Mouse (Mus musculus) C3H10T1/2 (cell line): ENCODE results near the gene Mep1a. TPM values are rescaled to one million over a fixed set of nuclear protein-coding genes. Genes with fewer than 3 reads are reported as not detected.

ENCODE experiments used
- polyA plus RNA-seq, 2 experiments: library from polyadenylated mRNA; unstranded; fragments of >200 nt; fragmentation: generic; extraction: Trizol; gene quantifications; one replicate each; pipeline ENCODE4 v1.2.1; 2012; ENCODE audit warnings: missing spikeins in 2 of 2

The Mep1a gene
- polyA plus RNA-seq: under 1 TPM; 0.08 to 0.45 TPM

GRCm38 (mm10) chr17:43502592-43502991 lies at the start of gene Mep1a:
Mep1a (minus strand) TSS chr17:43502812.

GRCm38 (mm10) chr17:43543539-43543938 lies 40.9 kb upstream of the Mep1a start, which contains the start of gene Ankrd66:
Ankrd66 (minus strand) TSS chr17:43543639.

Other genes starting within 250 kb of the Mep1a start
- gene Adgrf1, start 232.5 kb downstream of the Mep1a start, polyA plus RNA-seq: under 1 TPM in 1 of 2 experiments, not detected in 1; 0.11 TPM
- gene Adgrf5, start 142.4 kb downstream of the Mep1a start, polyA plus RNA-seq: under 1 TPM; 0.01 to 0.05 TPM
- gene Ankrd66, start 40.8 kb upstream of the Mep1a start, polyA plus RNA-seq: under 1 TPM; 0.09 to 0.19 TPM
- 1 to 10 TPM in 1 of 2 experiments, under 1 TPM in 1; 0.21 to 1.3 TPM for gene Pla2g7, start 65.3 kb upstream of the Mep1a start, polyA plus RNA-seq
- gene Tdrd6, start 127.5 kb upstream of the Mep1a start, polyA plus RNA-seq: under 1 TPM in 1 of 2 experiments, not detected in 1; 0.02 TPM
- gene Slc25a27, start 164.4 kb upstream of the Mep1a start, polyA plus RNA-seq: 1 to 10 TPM in 1 of 2 experiments, under 1 TPM in 1; 0.18 to 2.8 TPM
- gene Cyp39a1, start 164.6 kb upstream of the Mep1a start, polyA plus RNA-seq: 1 to 10 TPM in 1 of 2 experiments, under 1 TPM in 1; 0.09 to 7.1 TPM